Mouse (Mus musculus): ENCODE results near the gene Tm4sf4. TPM values are rescaled to one million over a fixed set of nuclear protein-coding genes. Genes with fewer than 3 reads are reported as not detected.

The Tm4sf4 gene
- polyA plus RNA-seq, 1 experiment from 2014 or later = not detected

- no peaks in the 10 kb centered on the region for H3K27me3 ChIP-seq (ENCODE audit: control insufficient read depth, insufficient read depth, low read length)
- H3K36me3 ChIP-seq (replicated peaks; ENCODE audit: control insufficient read depth, insufficient read depth, low read depth, low read length) = no peaks in the 10 kb centered on the region
- WGBS = 66% methylated on average over 4 of the region's 4 CpGs
- no peaks in the 10 kb centered on the region for H3K4me1 ChIP-seq (ENCODE audit: control insufficient read depth, insufficient read depth, low read length)
- H3K4me2 ChIP-seq (ENCODE audit: low read depth, low read length) = no peak overlapping the region
- DNase-seq (ENCODE audit: low spot score) = no peak
- H3K27ac ChIP-seq (replicated peaks; ENCODE audit: low read depth, low read length) = no peak overlapping the region
- no peaks in the 10 kb centered on the region for H3K9me3 ChIP-seq (replicated peaks; ENCODE audit: control insufficient read depth, low read length)
- no peak overlapping the region for H3K4me3 ChIP-seq (ENCODE audit: low read depth, low read length)
- no peak for ATAC-seq (replicated peaks; ENCODE audit: insufficient number of reproducible peaks, low FRiP score, low TSS enrichment, low read depth)
- H3K9ac ChIP-seq (replicated peaks; ENCODE audit: low read length) = no peak overlapping the region
Measured at GRCm38 (mm10) chr3:57480640-57481039, 55.5 kb downstream of the Tm4sf4 start.

GRCm38 (mm10) chr3:57481981-57482380, 56.9 kb downstream of the Tm4sf4 start:
- H3K9ac ChIP-seq (replicated peaks; ENCODE audit: low read length) = no peak overlapping the region
- no peak overlapping the region for H3K4me2 ChIP-seq (ENCODE audit: low read depth, low read length)
- DNase-seq (ENCODE audit: low spot score) = no peak
- H3K4me3 ChIP-seq (ENCODE audit: low read depth, low read length) = no peak overlapping the region
- ATAC-seq (replicated peaks; ENCODE audit: insufficient number of reproducible peaks, low FRiP score, low TSS enrichment, low read depth) = no peak
- H3K36me3 ChIP-seq (replicated peaks; ENCODE audit: control insufficient read depth, insufficient read depth, low read depth, low read length) = no peaks in the 10 kb centered on the region
- no peaks in the 10 kb centered on the region for H3K4me1 ChIP-seq (ENCODE audit: control insufficient read depth, insufficient read depth, low read length)
- WGBS = 92% methylated on average over 5 of the region's 5 CpGs
- H3K9me3 ChIP-seq (replicated peaks; ENCODE audit: control insufficient read depth, low read length) = no peaks in the 10 kb centered on the region
- H3K27me3 ChIP-seq (ENCODE audit: control insufficient read depth, insufficient read depth, low read length) = no peaks in the 10 kb centered on the region
- no peak overlapping the region for H3K27ac ChIP-seq (replicated peaks; ENCODE audit: low read depth, low read length)

GRCm38 (mm10) chr3:57486068-57486467, 61.0 kb downstream of the Tm4sf4 start:
- Histone ChIP-seq H3K4me3 (ENCODE audit: low read depth, low read length) (no peak overlapping the region), H3K27ac (replicated peaks; ENCODE audit: low read depth, low read length) (no peak overlapping the region)
- 69% methylated on average over 4 of the region's 4 CpGs for WGBS

GRCm38 (mm10) chr3:57487455-57488153, 62.5 kb downstream of the Tm4sf4 start:
- ATAC-seq (replicated peaks; ENCODE audit: insufficient number of reproducible peaks, low FRiP score, low TSS enrichment, low read depth) (peak; percentile 81), DNase-seq (ENCODE audit: low spot score) (peak; percentile 88)
- Histone ChIP-seq H3K36me3 (replicated peaks; ENCODE audit: control insufficient read depth, insufficient read depth, low read depth, low read length) (no peaks in the 10 kb centered on the region), H3K4me1 (ENCODE audit: control insufficient read depth, insufficient read depth, low read length) (no peaks in the 10 kb centered on the region), H3K4me2 (ENCODE audit: low read depth, low read length) (no peak overlapping the region), H3K9ac (replicated peaks; ENCODE audit: low read length) (no peak overlapping the region), H3K27ac (replicated peaks; ENCODE audit: low read depth, low read length) (peak overlapping the region; percentile 66), H3K9me3 (replicated peaks; ENCODE audit: control insufficient read depth, low read length) (no peaks in the 10 kb centered on the region), H3K4me3 (ENCODE audit: low read depth, low read length) (no peak overlapping the region), H3K27me3 (ENCODE audit: control insufficient read depth, insufficient read depth, low read length) (no peaks in the 10 kb centered on the region)
- WGBS = 30% methylated on average over 8 of the region's 8 CpGs

More at GRCm38 (mm10) chr3:57486068-57486467, 61.0 kb downstream of the Tm4sf4 start:
- no peaks in the 10 kb centered on the region for H3K9me3 ChIP-seq (replicated peaks; ENCODE audit: control insufficient read depth, low read length)
- no peaks in the 10 kb centered on the region for H3K27me3 ChIP-seq (ENCODE audit: control insufficient read depth, insufficient read depth, low read length)
- no peak for ATAC-seq (replicated peaks; ENCODE audit: insufficient number of reproducible peaks, low FRiP score, low TSS enrichment, low read depth)
- no peak for DNase-seq (ENCODE audit: low spot score)
- H3K4me2 ChIP-seq (ENCODE audit: low read depth, low read length) = no peak overlapping the region
- H3K9ac ChIP-seq (replicated peaks; ENCODE audit: low read length) = no peak overlapping the region
- H3K36me3 ChIP-seq (replicated peaks; ENCODE audit: control insufficient read depth, insufficient read depth, low read depth, low read length) = no peaks in the 10 kb centered on the region
- H3K4me1 ChIP-seq (ENCODE audit: control insufficient read depth, insufficient read depth, low read length) = no peaks in the 10 kb centered on the region

Other genes with a start within 250 kb of the Tm4sf4 start
- gene Tm4sf1, start 123.3 kb upstream of the Tm4sf4 start, polyA plus RNA-seq (2014; fragmentation: Nextera tagmentation; extraction: Ambion mirVana) = 9.9 and 13.8 TPM in 2 replicates
- 10.4 and 11.7 TPM in 2 replicates for gene Wwtr1, start 150.6 kb downstream of the Tm4sf4 start, polyA plus RNA-seq (2014; fragmentation: Nextera tagmentation; extraction: Ambion mirVana)
- 97.8 and 102 TPM in 2 replicates for gene Commd2, start 226.4 kb downstream of the Tm4sf4 start, polyA plus RNA-seq (2014; fragmentation: Nextera tagmentation; extraction: Ambion mirVana)